Mouse (Mus musculus) MEL (cell line): ENCODE results near the gene Lin52. TPM values are rescaled to one million over a fixed set of nuclear protein-coding genes. Genes with fewer than 3 reads are reported as not detected.

Experiments
- DNase-seq: peaks from one replicate; pipeline ENCODE4 v3.0.0; 2011; ENCODE audit warnings: low read depth, low spot score
- H3K27ac ChIP-seq: 2 replicates; pipeline ENCODE4 v1.5.1; 2012; ENCODE audit warnings: low read depth, mild to moderate bottlenecking, control low read depth, low read length, moderate library complexity; ENCODE audit not compliant: control insufficient read depth
- H3K27me3 ChIP-seq, 2 experiments: fragments of 150-350 bp in 1 of 2; sonication (generic) in 1 of 2; 2 replicates each; pipeline ENCODE4 v1.6.1; 2012; ENCODE audit warnings: low read length in 2 of 2, mild to moderate bottlenecking in 2 of 2, improper control_type of control experiment in 1 of 2, moderate library complexity in 1 of 2; ENCODE audit not compliant: insufficient read depth in 2 of 2, control insufficient read depth in 1 of 2
- H3K36me3 ChIP-seq, 2 experiments: 2 replicates each; pipeline ENCODE4 v1.6.1; 2012 to 2014; ENCODE audit warnings: low read length in 2 of 2, improper control_type of control experiment in 1 of 2, inconsistent platforms in 1 of 2, mild to moderate bottlenecking in 1 of 2; ENCODE audit not compliant: insufficient read depth in 2 of 2, control insufficient read depth in 1 of 2
- H3K4me1 ChIP-seq, 2 experiments: fragments of 150-350 bp in 1 of 2; sonication (generic) in 1 of 2; 2 replicates each; pipeline ENCODE4 v1.6.1; 2012; ENCODE audit warnings: low read length in 2 of 2, improper control_type of control experiment in 1 of 2, mild to moderate bottlenecking in 1 of 2; ENCODE audit not compliant: insufficient read depth in 2 of 2, control insufficient read depth in 1 of 2
- H3K4me3 ChIP-seq, 2 experiments: fragments of 150-350 bp in 1 of 2; sonication (generic) in 1 of 2; 2 replicates each; pipeline ENCODE4 v1.5.1; 2012; ENCODE audit warnings: low read depth in 2 of 2, low read length in 2 of 2, mild to moderate bottlenecking in 2 of 2, moderate library complexity in 2 of 2, control low read depth in 1 of 2, improper control_type of control experiment in 1 of 2; ENCODE audit not compliant: control insufficient read depth in 1 of 2, insufficient read depth in 1 of 2
- H3K79me2 ChIP-seq: 2 replicates; pipeline ENCODE4 v1.6.1; 2012; ENCODE audit warnings: mild to moderate bottlenecking, low read length, moderate library complexity; ENCODE audit not compliant: control insufficient read depth, poor library complexity, insufficient read depth
- H3K9ac ChIP-seq: 2 replicates; pipeline ENCODE4 v1.6.1; 2012; ENCODE audit warnings: low read depth, mild to moderate bottlenecking, control low read depth, low read length, moderate library complexity; ENCODE audit not compliant: control insufficient read depth, poor library complexity, severe bottlenecking
- H3K9me3 ChIP-seq: fragments of 150-350 bp; sonication (generic); replicated peaks from 2 replicates; pipeline ENCODE4 v1.6.1; 2012; ENCODE audit warnings: mild to moderate bottlenecking, low read length, improper control_type of control experiment, moderate library complexity; ENCODE audit not compliant: insufficient read depth
- CTCF ChIP-seq, 3 experiments: IDR thresholded peaks in 2 of 3; conservative IDR thresholded peaks in 1 of 3; 2 replicates each; pipeline ENCODE4 v1.5.1; 2011 to 2012; ENCODE audit warnings: low read length in 3 of 3, low read depth in 2 of 3, mild to moderate bottlenecking in 2 of 3, improper control_type of control experiment in 1 of 3, inconsistent platforms in 1 of 3, mixed read lengths in 1 of 3, moderate library complexity in 1 of 3; ENCODE audit not compliant: control insufficient read depth in 1 of 3, insufficient read depth in 1 of 3, poor library complexity in 1 of 3, severe bottlenecking in 1 of 3
- E2F4 ChIP-seq: IDR thresholded peaks from 2 replicates; pipeline ENCODE4 v1.6.1; 2011; ENCODE audit warnings: low read depth, low read length, improper control_type of control experiment, borderline replicate concordance
- ELF1 ChIP-seq: IDR thresholded peaks from 2 replicates; pipeline ENCODE4 v1.6.1; 2014; ENCODE audit warnings: low read depth, mild to moderate bottlenecking, inconsistent platforms, low read length, improper control_type of control experiment, moderate library complexity
- EP300 ChIP-seq, 2 experiments: IDR thresholded peaks; 2 replicates each; pipeline ENCODE4 v1.6.1; 2011; ENCODE audit warnings: improper control_type of control experiment in 2 of 2, low read length in 2 of 2, low read depth in 1 of 2, mild to moderate bottlenecking in 1 of 2
- ETS1 ChIP-seq: IDR thresholded peaks from 2 replicates; pipeline ENCODE4 v1.6.1; 2012; ENCODE audit warnings: low read depth, mild to moderate bottlenecking, inconsistent platforms, low read length, improper control_type of control experiment, moderate library complexity
- GATA1 ChIP-seq: IDR thresholded peaks from 2 replicates; pipeline ENCODE4 v1.6.1; 2011; ENCODE audit warnings: low read depth, low read length, improper control_type of control experiment
- HCFC1 ChIP-seq: IDR thresholded peaks from 2 replicates; pipeline ENCODE4 v1.6.1; 2012; ENCODE audit warnings: low read depth, mild to moderate bottlenecking, inconsistent platforms, low read length, improper control_type of control experiment, moderate library complexity
- JUND ChIP-seq: IDR thresholded peaks from 2 replicates; pipeline ENCODE4 v1.6.1; 2011; ENCODE audit warnings: low read depth, mild to moderate bottlenecking, improper control_type of control experiment, low read length
- KAT2A ChIP-seq: conservative IDR thresholded peaks from 2 replicates; pipeline ENCODE4 v1.6.1; 2012; ENCODE audit warnings: low read depth, low read length, improper control_type of control experiment, inconsistent platforms
- MYC ChIP-seq: IDR thresholded peaks from 2 replicates; pipeline ENCODE4 v1.6.1; 2011; ENCODE audit warnings: low read depth, mild to moderate bottlenecking, low read length, improper control_type of control experiment, moderate library complexity
- NELFE ChIP-seq: IDR thresholded peaks from 2 replicates; pipeline ENCODE4 v1.6.1; 2011; ENCODE audit warnings: low read depth, low read length, improper control_type of control experiment
- NRF1 ChIP-seq: IDR thresholded peaks from 2 replicates; pipeline ENCODE4 v1.6.1; 2014; ENCODE audit warnings: low read depth, mild to moderate bottlenecking, inconsistent platforms, low read length, improper control_type of control experiment, moderate library complexity; ENCODE audit not compliant: poor library complexity, insufficient read depth, severe bottlenecking
- POLR2AphosphoS2 ChIP-seq: IDR thresholded peaks from 2 replicates; pipeline ENCODE4 v1.6.1; 2011; ENCODE audit warnings: low read length, improper control_type of control experiment
- POLR2AphosphoS5 ChIP-seq: IDR thresholded peaks from 2 replicates; pipeline ENCODE4 v1.6.1; 2012; ENCODE audit warnings: low read depth, borderline replicate concordance, mild to moderate bottlenecking, inconsistent platforms, low read length, moderate library complexity, mixed read lengths
- RAD21 ChIP-seq: IDR thresholded peaks from 2 replicates; pipeline ENCODE4 v1.6.1; 2011; ENCODE audit warnings: mild to moderate bottlenecking, low read depth, low read length, improper control_type of control experiment
- RCOR1 ChIP-seq: IDR thresholded peaks from 2 replicates; pipeline ENCODE4 v1.6.1; 2012; ENCODE audit warnings: low read depth, mild to moderate bottlenecking, inconsistent platforms, low read length, improper control_type of control experiment
- SMC3 ChIP-seq: IDR thresholded peaks from 2 replicates; pipeline ENCODE4 v1.6.1; 2011; ENCODE audit warnings: low read depth, low read length, improper control_type of control experiment
- TAL1 ChIP-seq: IDR thresholded peaks from 2 replicates; pipeline ENCODE4 v1.6.1; 2012; ENCODE audit warnings: mild to moderate bottlenecking, inconsistent platforms, low read length, moderate library complexity, mixed read lengths
- TCF12 ChIP-seq: IDR thresholded peaks from 2 replicates; pipeline ENCODE4 v1.6.1; 2014; ENCODE audit warnings: low read depth, mild to moderate bottlenecking, inconsistent platforms, low read length, improper control_type of control experiment, moderate library complexity
- UBTF ChIP-seq: IDR thresholded peaks from 2 replicates; pipeline ENCODE4 v1.6.1; 2012; ENCODE audit warnings: low read depth, mild to moderate bottlenecking, inconsistent platforms, low read length, improper control_type of control experiment, moderate library complexity, borderline replicate concordance; ENCODE audit not compliant: insufficient read depth
- USF1 ChIP-seq: IDR thresholded peaks from 2 replicates; pipeline ENCODE4 v1.6.1; 2014; ENCODE audit warnings: low read depth, mild to moderate bottlenecking, inconsistent platforms, low read length, improper control_type of control experiment, moderate library complexity
- USF2 ChIP-seq, 2 experiments: IDR thresholded peaks; 2 replicates each; pipeline ENCODE4 v1.6.1; 2011 to 2012; ENCODE audit warnings: improper control_type of control experiment in 2 of 2, low read length in 2 of 2, borderline replicate concordance in 1 of 2, inconsistent platforms in 1 of 2, low read depth in 1 of 2, mild to moderate bottlenecking in 1 of 2; ENCODE audit not compliant: insufficient read depth in 1 of 2
- ZC3H11A ChIP-seq: IDR thresholded peaks from 2 replicates; pipeline ENCODE4 v1.6.1; 2012; ENCODE audit warnings: low read depth, mild to moderate bottlenecking, inconsistent platforms, low read length, improper control_type of control experiment
- ZKSCAN1 ChIP-seq: IDR thresholded peaks from 2 replicates; pipeline ENCODE4 v1.6.1; 2012; ENCODE audit warnings: low read depth, mild to moderate bottlenecking, inconsistent platforms, low read length, improper control_type of control experiment, moderate library complexity
- ZMIZ1 ChIP-seq: IDR thresholded peaks from 2 replicates; pipeline ENCODE4 v1.6.1; 2012; ENCODE audit warnings: low read depth, mild to moderate bottlenecking, inconsistent platforms, low read length, improper control_type of control experiment, moderate library complexity
- ZNF384 ChIP-seq: IDR thresholded peaks from 2 replicates; pipeline ENCODE4 v1.6.1; 2012; ENCODE audit warnings: low read depth, mild to moderate bottlenecking, inconsistent platforms, low read length, improper control_type of control experiment
- polyA plus RNA-seq, 2 experiments: library from polyadenylated mRNA; stranded (reverse) in 1 of 2; unstranded in 1 of 2; fragments of >175 nt in 1 of 2; fragments of >200 nt in 1 of 2; gene quantifications; 2 replicates each; pipeline versions ENCODE4 v1.2.1 to v1.2.4; 2012; ENCODE audit warnings: low replicate concordance in 2 of 2, low read depth in 1 of 2; ENCODE audit not compliant: insufficient read length in 2 of 2, insufficient read depth in 1 of 2, missing spikeins in 1 of 2
- total RNA-seq: library from RNA; depleted of rRNA; stranded (reverse); fragments of 300-350 nt; gene quantifications from 2 replicates; pipeline ENCODE4 v1.2.3, GENCODE M21; 2012

Gene Lin52
- total and polyA plus RNA-seq, 3 experiments: 6.7 to 7.7 TPM; not detected in 1

GRCm38 (mm10) chr12:84462856-84463255 lies 11.6 kb downstream of the Lin52 start:
- no peaks in the 10 kb centered on the region for H3K9me3 ChIP-seq
- no peak overlapping the region for H3K27ac ChIP-seq
- no peak for TF ChIP-seq USF2 (IDR thresholded peaks at IDR 0.05; ENCODE audit: borderline replicate concordance in 1 of 2, insufficient read depth in 1 of 2, low read depth in 1 of 2, low read length in 2 of 2)
- no peak overlapping the region for H3K4me3 ChIP-seq
- no peaks in the 10 kb centered on the region for H3K79me2 ChIP-seq
- no peaks in the 10 kb centered on the region for H3K4me1 ChIP-seq
- peaks cover 0 to 28% of the 10 kb centered on the region in 2 experiments; a peak in 2 of 4 replicates for H3K36me3 ChIP-seq
- no peaks in the 10 kb centered on the region for H3K27me3 ChIP-seq
- H3K9ac ChIP-seq: no peak overlapping the region
- no peak for DNase-seq

GRCm38 (mm10) chr12:84468701-84469100 lies 17.5 kb downstream of the Lin52 start:
- H3K36me3 ChIP-seq: peaks cover 0 to 11% of the 10 kb centered on the region in 2 experiments; a peak in 2 of 4 replicates
- DNase-seq: peak; percentile 71
- H3K79me2 ChIP-seq: no peaks in the 10 kb centered on the region
- no peak overlapping the region for H3K9ac ChIP-seq
- H3K9me3 ChIP-seq: no peaks in the 10 kb centered on the region
- TF ChIP-seq ZNF384 (peak; percentile 87), CTCF (IDR thresholded peaks at IDR 0.05 in 2 of 3, conservative IDR thresholded peaks at IDR 0.05 in 1 of 3; ENCODE audit: control insufficient read depth in 1 of 3, insufficient read depth in 1 of 3, low read depth in 2 of 3, low read length in 3 of 3, poor library complexity in 1 of 3, severe bottlenecking in 1 of 3) (peak; percentile 10 to 75 (median 51); a peak in 4 of 6 replicates), NRF1 (no peak), ZC3H11A (peak; percentile 46), NELFE (no peak), POLR2AphosphoS5 (no peak), JUND (no peak), UBTF (no peak), SMC3 (peak; percentile 50), RAD21 (peak; percentile 68), TCF12 (no peak)
- no peak overlapping the region for H3K27ac ChIP-seq
- no peaks in the 10 kb centered on the region for H3K4me1 ChIP-seq
- H3K4me3 ChIP-seq: no peak overlapping the region
- no peaks in the 10 kb centered on the region for H3K27me3 ChIP-seq

GRCm38 (mm10) chr12:84478937-84479336 lies 27.7 kb downstream of the Lin52 start:
- H3K9me3 ChIP-seq: no peaks in the 10 kb centered on the region
- H3K4me1 ChIP-seq: no peaks in the 10 kb centered on the region
- no peaks in the 10 kb centered on the region for H3K79me2 ChIP-seq
- H3K27ac ChIP-seq: no peak overlapping the region
- peaks cover 0 to 3% of the 10 kb centered on the region in 2 experiments; a peak in 1 of 4 replicates for H3K36me3 ChIP-seq
- no peaks in the 10 kb centered on the region for H3K27me3 ChIP-seq
- H3K4me3 ChIP-seq: no peak overlapping the region
- no peak for DNase-seq
- H3K9ac ChIP-seq: no peak overlapping the region
- TF ChIP-seq EP300 (IDR thresholded peaks at IDR 0.05; ENCODE audit: low read depth in 1 of 2, low read length in 2 of 2) (no peak), HCFC1 (no peak), TAL1 (no peak), RCOR1 (no peak), KAT2A (no peak), USF1 (no peak), MYC (no peak), ETS1 (no peak), JUND (no peak), ZKSCAN1 (no peak), ZMIZ1 (no peak), POLR2AphosphoS2 (no peak), RAD21 (no peak), E2F4 (no peak), GATA1 (no peak), CTCF (IDR thresholded peaks at IDR 0.05 in 2 of 3, conservative IDR thresholded peaks at IDR 0.05 in 1 of 3; ENCODE audit: control insufficient read depth in 1 of 3, insufficient read depth in 1 of 3, low read depth in 2 of 3, low read length in 3 of 3, poor library complexity in 1 of 3, severe bottlenecking in 1 of 3) (no peak), ELF1 (no peak)
